Mouse (Mus musculus) forebrain, embryonic 12.5 days (tissue): ENCODE data around the gene Slc26a1. TPM values are rescaled to one million over a fixed set of nuclear protein-coding genes. Genes with fewer than 3 reads are reported as not detected.
A peak's percentile ranks its signal among the peaks of the same experiment; 100 is the strongest.

Source experiments
- ATAC-seq: fragments of 200-750 bp; cut with Nextera tagmentation; 2 replicates; pipeline ENCODE4 v1.8.0; 2017; ENCODE audit warnings: moderate TSS enrichment; ENCODE audit not compliant: low FRiP score
- H3K27ac ChIP-seq: fragments of 300-500 bp; sonication (generic); 2 replicates; pipeline ENCODE4 v1.5.1; 2016; ENCODE audit warnings: mild to moderate bottlenecking
- H3K27me3 ChIP-seq: fragments of 300-500 bp; sonication (generic); 2 replicates; pipeline ENCODE4 v1.6.1; 2016; ENCODE audit warnings: mild to moderate bottlenecking
- H3K36me3 ChIP-seq: fragments of 300-500 bp; sonication (generic); replicated peaks from 2 replicates; pipeline ENCODE4 v1.6.1; 2016; ENCODE audit warnings: mild to moderate bottlenecking
- H3K4me1 ChIP-seq: fragments of 300-500 bp; sonication (generic); 2 replicates; pipeline ENCODE4 v1.6.1; 2016
- H3K4me2 ChIP-seq: fragments of 300-500 bp; sonication (generic); 2 replicates; pipeline ENCODE4 v1.6.1; 2016; ENCODE audit warnings: mild to moderate bottlenecking, moderate library complexity
- H3K4me3 ChIP-seq: fragments of 300-500 bp; sonication (generic); replicated peaks from 2 replicates; pipeline ENCODE4 v1.5.1; 2016; ENCODE audit warnings: mild to moderate bottlenecking
- H3K9ac ChIP-seq: fragments of 300-500 bp; sonication (generic); 2 replicates; pipeline ENCODE4 v1.6.1; 2016; ENCODE audit warnings: mild to moderate bottlenecking
- H3K9me3 ChIP-seq: fragments of 300-500 bp; sonication (generic); 2 replicates; pipeline ENCODE4 v1.6.1; 2016
- WGBS: fragments of 180-500 bp; shearing (Covaris S2); methylation state at CpG from one replicate; pipeline ENCODE4 v1.1.7; 2016; 5-methylcytosine and 5-hydroxymethylcytosine counted together
- polyA plus RNA-seq: library from polyadenylated mRNA; unstranded; fragments of >200 nt; fragmentation: Nextera tagmentation; extraction: Ambion mirVana; gene quantifications from 2 replicates; pipeline ENCODE4 v1.2.1, GENCODE M21; 2016

Slc26a1 gene
- polyA plus RNA-seq, 1 experiment from 2014 or later, result 1.2 TPM

- Histone ChIP-seq H3K4me3 (no peak overlapping the region), H3K27me3 (no peaks in the 10 kb centered on the region), H3K4me1 (peaks cover 4% of the 10 kb centered on the region; the same call in 1 of the 2 replicates), H3K4me2 (no peak overlapping the region), H3K9me3 (no peaks in the 10 kb centered on the region), H3K36me3 (peaks cover 40% of the 10 kb centered on the region), H3K27ac (no peak overlapping the region), H3K9ac (no peak overlapping the region)
- no peak for ATAC-seq
- WGBS, result 84% methylated on average over 12 of the region's 12 CpGs
Measured at GRCm38 (mm10) chr5:108703754-108704626, 28.6 kb upstream of the Slc26a1 start.

GRCm38 (mm10) chr5:108701341-108702021 is 26.1 kb upstream of the Slc26a1 start:
- no peak overlapping the region for H3K27ac ChIP-seq
- no peak overlapping the region for H3K4me2 ChIP-seq
- no peak overlapping the region for H3K9ac ChIP-seq
- H3K27me3 ChIP-seq, result no peaks in the 10 kb centered on the region
- H3K4me1 ChIP-seq, result peaks cover 21% of the 10 kb centered on the region
- H3K9me3 ChIP-seq, result no peaks in the 10 kb centered on the region
- ATAC-seq, result no peak
- peaks cover 30% of the 10 kb centered on the region for H3K36me3 ChIP-seq
- no peak overlapping the region for H3K4me3 ChIP-seq
- 69% methylated on average over 10 of the region's 10 CpGs for WGBS

- H3K4me3 ChIP-seq, result no peak overlapping the region
- no peak overlapping the region for H3K4me2 ChIP-seq
- 72% methylated on average over 3 of the region's 3 CpGs for WGBS
- no peak overlapping the region for H3K27ac ChIP-seq
- ATAC-seq, result no peak
- H3K9me3 ChIP-seq, result no peaks in the 10 kb centered on the region
- H3K27me3 ChIP-seq, result no peaks in the 10 kb centered on the region
- H3K36me3 ChIP-seq, result peaks cover 18% of the 10 kb centered on the region
- H3K9ac ChIP-seq, result no peak overlapping the region
- peaks cover 32% of the 10 kb centered on the region for H3K4me1 ChIP-seq
Measured at GRCm38 (mm10) chr5:108700346-108700745, 25.0 kb upstream of the Slc26a1 start.

- Histone ChIP-seq H3K9me3 (no peaks in the 10 kb centered on the region), H3K4me3 (no peak overlapping the region), H3K9ac (0 out of 2 replicates have a peak overlapping the region, but pooled peaks have one; percentile 9), H3K4me1 (peaks cover 53% of the 10 kb centered on the region), H3K36me3 (no peaks in the 10 kb centered on the region; the same call in none of the 2 replicates), H3K4me2 (peak overlapping the region; percentile 17), H3K27ac (peak overlapping the region; percentile 67), H3K27me3 (peaks cover 8% of the 10 kb centered on the region)
- ATAC-seq, result no peak
- 6% methylated on average over 4 of the region's 4 CpGs for WGBS
Measured at GRCm38 (mm10) chr5:108697341-108697753, 22.0 kb upstream of the Slc26a1 start.

- Histone ChIP-seq H3K4me1 (peaks cover 57% of the 10 kb centered on the region), H3K4me3 (no peak overlapping the region), H3K36me3 (no peaks in the 10 kb centered on the region), H3K9me3 (no peaks in the 10 kb centered on the region), H3K27me3 (peaks cover 16% of the 10 kb centered on the region), H3K27ac (no peak overlapping the region), H3K4me2 (no peak overlapping the region), H3K9ac (no peak overlapping the region)
- no peak for ATAC-seq
- 84% methylated on average over 3 of the region's 3 CpGs for WGBS
Measured at GRCm38 (mm10) chr5:108696542-108696941, 21.2 kb upstream of the Slc26a1 start.

GRCm38 (mm10) chr5:108695861-108696260 is 20.5 kb upstream of the Slc26a1 start:
- Histone ChIP-seq H3K4me2 (peak overlapping the region; percentile 87; the same call in 1 of the 2 replicates), H3K9ac (no peak overlapping the region), H3K4me1 (peaks cover 57% of the 10 kb centered on the region), H3K27ac (no peak overlapping the region), H3K4me3 (0 out of 2 replicates have a peak overlapping the region, but pooled peaks have one; percentile 86), H3K9me3 (no peaks in the 10 kb centered on the region), H3K36me3 (no peaks in the 10 kb centered on the region), H3K27me3 (peaks cover 19% of the 10 kb centered on the region)
- WGBS, result 90% methylated on average over 12 of the region's 12 CpGs
- ATAC-seq, result no peak

GRCm38 (mm10) chr5:108694352-108695261 is 19.2 kb upstream of the Slc26a1 start:
- Histone ChIP-seq H3K9me3 (no peaks in the 10 kb centered on the region), H3K27ac (peak overlapping the region; percentile 27), H3K27me3 (peaks cover 19% of the 10 kb centered on the region), H3K4me2 (peak overlapping the region; percentile 87), H3K4me3 (peak overlapping the region; percentile 86), H3K4me1 (peaks cover 54% of the 10 kb centered on the region), H3K36me3 (no peaks in the 10 kb centered on the region), H3K9ac (peak overlapping the region; percentile 83)
- peak; percentile 66 for ATAC-seq
- WGBS, result under 1% methylated on average over 80 of the region's 99 CpGs

GRCm38 (mm10) chr5:108693872-108694288 is 18.5 kb upstream of the Slc26a1 start:
- Histone ChIP-seq H3K27ac (peak overlapping the region; percentile 27; the same call in 1 of the 2 replicates), H3K36me3 (no peaks in the 10 kb centered on the region), H3K27me3 (peaks cover 19% of the 10 kb centered on the region), H3K4me2 (peak overlapping the region; percentile 87), H3K9ac (peak overlapping the region; percentile 83), H3K4me1 (peaks cover 56% of the 10 kb centered on the region), H3K9me3 (no peaks in the 10 kb centered on the region), H3K4me3 (peak overlapping the region; percentile 86)
- under 1% methylated on average over 30 of the region's 43 CpGs for WGBS
- ATAC-seq, result peak; percentile 94

- no peak for ATAC-seq
- Histone ChIP-seq H3K36me3 (no peaks in the 10 kb centered on the region), H3K27me3 (peaks cover 19% of the 10 kb centered on the region), H3K4me2 (peak within 1 kb of the TSS; percentile 87), H3K4me3 (peak within 1 kb of the TSS; percentile 86), H3K9ac (peak within 1 kb of the TSS; percentile 29), H3K9me3 (no peaks in the 10 kb centered on the region), H3K27ac (no peak within 1 kb of the TSS), H3K4me1 (peaks cover 47% of the 10 kb centered on the region)
- WGBS, result 4% methylated on average over 16 of the region's 18 CpGs
Measured at GRCm38 (mm10) chr5:108692271-108692670, 16.9 kb upstream of the Slc26a1 start, which contains the start of gene Fgfrl1. Fgfrl1 (plus strand) TSS chr5:108692382.

GRCm38 (mm10) chr5:108691152-108691551 is 15.8 kb upstream of the Slc26a1 start:
- Histone ChIP-seq H3K4me2 (no peak overlapping the region), H3K4me3 (no peak overlapping the region), H3K36me3 (no peaks in the 10 kb centered on the region), H3K9me3 (no peaks in the 10 kb centered on the region), H3K27ac (no peak overlapping the region), H3K9ac (no peak overlapping the region), H3K4me1 (peaks cover 35% of the 10 kb centered on the region), H3K27me3 (peaks cover 19% of the 10 kb centered on the region)
- ATAC-seq, result no peak
- WGBS, result 80% methylated on average over 4 of the region's 4 CpGs

- H3K9me3 ChIP-seq, result no peaks in the 10 kb centered on the region
- WGBS, result 74% methylated on average over 5 of the region's 5 CpGs
- H3K36me3 ChIP-seq, result no peaks in the 10 kb centered on the region
- H3K9ac ChIP-seq, result no peak overlapping the region
- no peak for ATAC-seq
- no peak overlapping the region for H3K4me3 ChIP-seq
- no peak overlapping the region for H3K27ac ChIP-seq
- peaks cover 19% of the 10 kb centered on the region for H3K27me3 ChIP-seq
- no peak overlapping the region for H3K4me2 ChIP-seq
- H3K4me1 ChIP-seq, result peaks cover 18% of the 10 kb centered on the region
Measured at GRCm38 (mm10) chr5:108689091-108689490, 13.7 kb upstream of the Slc26a1 start.
